In the genomic region with DNA sequence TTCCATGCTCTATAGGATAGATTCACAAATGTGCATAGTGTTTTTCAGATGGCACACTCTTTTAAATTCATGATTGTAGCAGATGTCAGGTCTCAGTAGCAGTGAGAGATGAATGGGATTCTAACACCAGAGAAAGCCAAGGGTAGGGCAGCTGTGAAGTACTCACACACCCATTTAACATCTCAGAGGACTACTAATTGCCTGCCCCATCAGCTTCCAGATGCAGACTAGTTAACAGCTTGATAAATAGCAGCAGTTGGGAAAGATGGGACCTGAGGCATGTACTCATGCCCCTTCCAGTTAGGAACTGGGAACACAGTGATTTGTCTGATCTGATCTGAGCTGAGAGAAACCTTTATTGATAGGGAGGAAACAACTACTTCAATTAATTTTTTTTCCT, we compare ENCODE assay signal across 25 mouse cellular contexts.
"Had no signal": no experiment of that assay in that cellular context is flagged by ENCODE, and none has a peak within 500 bp of the region (broad histone marks: within the 10 kb centered on the region; RNA-seq: fewer than 3 reads in every experiment).

No protein-coding gene starts in this region.

- H3K9ac ChIP-seq: heart, embryonic 12.5 days; hindbrain, embryonic 13.5 days; intestine, embryonic 15.5 days; limb, embryonic 13.5 days; limb, embryonic 15.5 days; liver, embryonic 12.5 days; liver, embryonic 14.5 days had no signal

- DNase-seq: gastrocnemius, adult 2 months; gastrocnemius, postnatal 10 days; gastrocnemius, postnatal 25 days; heart, adult 18-20 months; heart, postnatal 10 days; heart, postnatal 4 days; kidney, adult 18-20 months; kidney, adult 8-10 months; kidney, postnatal 10 days; kidney, postnatal 25 days; kidney, postnatal 4 days; left cerebral cortex, postnatal 4 days had no signal

- H3K4me1 ChIP-seq: heart, embryonic 10.5 days; heart, embryonic 12.5 days; hindbrain, embryonic 13.5 days; intestine, embryonic 15.5 days; limb, embryonic 13.5 days; limb, embryonic 15.5 days; liver, embryonic 12.5 days had no signal

- H3K4me3 ChIP-seq: gastrocnemius, adult 2 months; heart, embryonic 10.5 days; heart, embryonic 12.5 days; hindbrain, embryonic 13.5 days; intestine, embryonic 15.5 days; layer of hippocampus, adult 2 months; left cerebral cortex, adult 2 months; limb, embryonic 13.5 days; limb, embryonic 15.5 days; liver, embryonic 12.5 days had no signal

- H3K4me2 ChIP-seq: heart, embryonic 12.5 days; hindbrain, embryonic 13.5 days; intestine, embryonic 15.5 days; limb, embryonic 13.5 days; limb, embryonic 15.5 days; liver, embryonic 12.5 days had no signal

- H3K27me3 ChIP-seq: heart, embryonic 12.5 days; hindbrain, embryonic 13.5 days; intestine, embryonic 15.5 days; limb, embryonic 13.5 days; limb, embryonic 15.5 days; liver, embryonic 12.5 days had no signal

- ATAC-seq: hindbrain, embryonic 16.5 days; inflammation-experienced regulatory T-cells, adult 6 months; intestine, embryonic 15.5 days; intestine, postnatal 0 days; liver, embryonic 12.5 days had no signal

- H3K27ac ChIP-seq: gastrocnemius, adult 2 months; heart, embryonic 10.5 days; hindbrain, embryonic 13.5 days; intestine, embryonic 15.5 days; layer of hippocampus, adult 2 months; left cerebral cortex, adult 2 months; limb, embryonic 13.5 days; limb, embryonic 15.5 days; liver, embryonic 12.5 days; liver, embryonic 14.5 days had no signal

- H3K36me3 ChIP-seq: heart, embryonic 10.5 days; heart, embryonic 12.5 days; hindbrain, embryonic 13.5 days; intestine, embryonic 15.5 days; limb, embryonic 13.5 days; limb, embryonic 15.5 days; liver, embryonic 12.5 days had no signal

- H3K9me3 ChIP-seq: heart, embryonic 10.5 days; heart, embryonic 12.5 days; hindbrain, embryonic 13.5 days; intestine, embryonic 15.5 days; limb, embryonic 13.5 days; limb, embryonic 15.5 days; liver, embryonic 12.5 days had no signal
